Mouse (Mus musculus): Measurements from ENCODE around the gene Dgkk.

GRCm38 (mm10) chrX:6853466-6853865, 74.4 kb downstream of the Dgkk start:
- TF ChIP-seq POLR2A (IDR thresholded peaks at IDR 0.05; ENCODE audit: control insufficient read depth, low read depth, low read length) (no peak), CTCF (IDR thresholded peaks at IDR 0.05; ENCODE audit: control insufficient read depth, insufficient read depth, insufficient replicate concordance, low read depth, low read length) (no peak)

Measured in testis, adult 2 months (tissue).